Mouse (Mus musculus) cortical plate, adult 2 months (tissue): ENCODE measurements at regions not wholly inside any gene's neighbourhood (a gene's known extent, or its start where the extent isn't known, plus 50 kb on each side); places are given as distances from the start of the nearest gene placed in this dataset.

ENCODE experiments used
- CTCF ChIP-seq: fragments of 200-500 bp; IDR thresholded peaks from 2 replicates; pipeline ENCODE4 v1.5.1; 2011; ENCODE audit warnings: mild to moderate bottlenecking, control low read depth, low read length; ENCODE audit not compliant: insufficient read depth; ENCODE audit errors: extremely low read depth
- POLR2A ChIP-seq: fragments of 200-500 bp; IDR thresholded peaks from 2 replicates; pipeline ENCODE4 v1.6.1; 2011; ENCODE audit warnings: mild to moderate bottlenecking, low read length, control low read depth; ENCODE audit not compliant: insufficient read depth; ENCODE audit errors: extremely low read depth

GRCm38 (mm10) chr14:48046094-48046493 is 74.5 kb upstream of the Peli2 start:
- TF ChIP-seq CTCF (no peak), POLR2A (no peak)
